Mouse (Mus musculus) heart, embryonic 16.5 days (tissue): ENCODE measurements around the gene Rbms1. TPM values are rescaled to one million over a fixed set of nuclear protein-coding genes. Genes with fewer than 3 reads are reported as not detected.

Source experiments
- ATAC-seq: fragments of 200-750 bp; cut with Nextera tagmentation; replicated peaks from 2 replicates; pipeline ENCODE4 v1.8.0; 2017; ENCODE audit warnings: moderate number of reproducible peaks; ENCODE audit not compliant: insufficient read depth, low FRiP score; ENCODE audit errors: extremely low read depth
- H3K27ac ChIP-seq: fragments of 300-500 bp; sonication (generic); 2 replicates; pipeline ENCODE4 v1.5.1; 2014; ENCODE audit warnings: mild to moderate bottlenecking, low read length, control low read depth, moderate library complexity
- H3K27me3 ChIP-seq: fragments of 300-500 bp; sonication (generic); 2 replicates; pipeline ENCODE4 v1.6.1; 2014; ENCODE audit warnings: low read length, mixed read lengths; ENCODE audit not compliant: control insufficient read depth, insufficient read depth
- H3K36me3 ChIP-seq: fragments of 300-500 bp; sonication (generic); 2 replicates; pipeline ENCODE4 v1.6.1; 2014; ENCODE audit not compliant: control insufficient read depth, insufficient read depth
- H3K4me1 ChIP-seq: fragments of 300-500 bp; sonication (generic); 2 replicates; pipeline ENCODE4 v1.6.1; 2014; ENCODE audit warnings: low read length, mixed read lengths; ENCODE audit not compliant: control insufficient read depth, insufficient read depth
- H3K4me2 ChIP-seq: fragments of 300-500 bp; sonication (generic); 2 replicates; pipeline ENCODE4 v1.6.1; 2014; ENCODE audit warnings: low read depth, mild to moderate bottlenecking, control low read depth, low read length
- H3K4me3 ChIP-seq: fragments of 300-500 bp; sonication (generic); 2 replicates; pipeline ENCODE4 v1.5.1; 2014; ENCODE audit warnings: mild to moderate bottlenecking, control low read depth, low read length
- H3K9ac ChIP-seq: fragments of 300-500 bp; sonication (generic); 2 replicates; pipeline ENCODE4 v1.6.1; 2014; ENCODE audit warnings: low read length, control low read depth
- H3K9me3 ChIP-seq: fragments of 300-500 bp; sonication (generic); replicated peaks from 2 replicates; pipeline ENCODE4 v1.6.1; 2016; ENCODE audit warnings: low read length; ENCODE audit not compliant: control insufficient read depth
- WGBS: fragments of 180-500 bp; shearing (Covaris S2); extraction: QIAGEN DNeasy Blood & Tissue Kit; methylation state at CpG from one replicate; pipeline ENCODE4 v1.1.7; 2014; 5-methylcytosine and 5-hydroxymethylcytosine counted together
- polyA plus RNA-seq: library from polyadenylated mRNA; unstranded; fragments of >200 nt; fragmentation: Nextera tagmentation; extraction: Ambion mirVana; gene quantifications from 2 replicates; pipeline ENCODE4 v1.2.1, GENCODE M21; 2015

Rbms1 gene
- polyA plus RNA-seq, 1 experiment from 2014 or later: 102 TPM

GRCm38 (mm10) chr2:60720205-60720604 is 242.8 kb downstream of the Rbms1 start:
- 44% methylated on average over 8 of the region's 8 CpGs for WGBS
- ATAC-seq: peak; percentile 90
- peak overlapping the region; percentile 10; the same call in 1 of the 2 replicates for H3K4me2 ChIP-seq
- no peaks in the 10 kb centered on the region for H3K9me3 ChIP-seq
- H3K4me3 ChIP-seq: no peak overlapping the region
- no peaks in the 10 kb centered on the region for H3K36me3 ChIP-seq
- H3K27ac ChIP-seq: peak overlapping the region; percentile 92
- H3K9ac ChIP-seq: peak overlapping the region; percentile 30
- no peaks in the 10 kb centered on the region for H3K27me3 ChIP-seq
- peaks cover 19% of the 10 kb centered on the region for H3K4me1 ChIP-seq

GRCm38 (mm10) chr2:60717348-60717747 is 245.6 kb downstream of the Rbms1 start:
- H3K4me1 ChIP-seq: peaks cover 20% of the 10 kb centered on the region
- no peak overlapping the region for H3K27ac ChIP-seq
- no peak overlapping the region for H3K9ac ChIP-seq
- H3K4me2 ChIP-seq: peak overlapping the region; percentile 47; the same call in 1 of the 2 replicates
- no peaks in the 10 kb centered on the region for H3K36me3 ChIP-seq
- ATAC-seq: no peak
- 63% methylated on average over 13 of the region's 13 CpGs for WGBS
- no peaks in the 10 kb centered on the region for H3K9me3 ChIP-seq
- H3K4me3 ChIP-seq: peak overlapping the region; percentile 18; the same call in 1 of the 2 replicates
- H3K27me3 ChIP-seq: no peaks in the 10 kb centered on the region

- Histone ChIP-seq H3K4me1 (peaks cover 18% of the 10 kb centered on the region), H3K9me3 (no peaks in the 10 kb centered on the region), H3K4me3 (no peak overlapping the region), H3K27ac (no peak overlapping the region), H3K36me3 (no peaks in the 10 kb centered on the region), H3K9ac (no peak overlapping the region), H3K27me3 (no peaks in the 10 kb centered on the region), H3K4me2 (no peak overlapping the region)
- no peak for ATAC-seq
Observed at GRCm38 (mm10) chr2:60716549-60716948, 246.4 kb downstream of the Rbms1 start.

- Histone ChIP-seq H3K4me3 (no peak overlapping the region), H3K36me3 (no peaks in the 10 kb centered on the region), H3K4me1 (peaks cover 22% of the 10 kb centered on the region), H3K27ac (no peak overlapping the region), H3K27me3 (no peaks in the 10 kb centered on the region), H3K4me2 (no peak overlapping the region), H3K9ac (no peak overlapping the region), H3K9me3 (no peaks in the 10 kb centered on the region)
- WGBS: 69% methylated on average over 13 of the region's 13 CpGs
- ATAC-seq: no peak
Observed at GRCm38 (mm10) chr2:60715771-60716170, 247.2 kb downstream of the Rbms1 start.

- WGBS: 68% methylated on average over 8 of the region's 8 CpGs
- H3K27ac ChIP-seq: no peak overlapping the region
Observed at GRCm38 (mm10) chr2:60714971-60715502, 248.0 kb downstream of the Rbms1 start.

GRCm38 (mm10) chr2:60714475-60714874 is 248.5 kb downstream of the Rbms1 start:
- Histone ChIP-seq H3K4me3 (no peak overlapping the region), H3K9ac (no peak overlapping the region), H3K36me3 (no peaks in the 10 kb centered on the region), H3K27me3 (no peaks in the 10 kb centered on the region), H3K27ac (no peak overlapping the region), H3K4me1 (peaks cover 12% of the 10 kb centered on the region), H3K4me2 (no peak overlapping the region), H3K9me3 (no peaks in the 10 kb centered on the region)
- no peak for ATAC-seq
- 62% methylated on average over 7 of the region's 7 CpGs for WGBS

More at GRCm38 (mm10) chr2:60714971-60715502, 248.0 kb downstream of the Rbms1 start:
- no peaks in the 10 kb centered on the region for H3K27me3 ChIP-seq
- no peaks in the 10 kb centered on the region for H3K9me3 ChIP-seq
- no peak overlapping the region for H3K4me3 ChIP-seq
- H3K9ac ChIP-seq: no peak overlapping the region
- H3K36me3 ChIP-seq: no peaks in the 10 kb centered on the region
- no peak for ATAC-seq
- no peak overlapping the region for H3K4me2 ChIP-seq
- peaks cover 17% of the 10 kb centered on the region for H3K4me1 ChIP-seq

- H3K27ac ChIP-seq: no peak overlapping the region
- ATAC-seq: no peak
- no peaks in the 10 kb centered on the region for H3K9me3 ChIP-seq
- H3K4me3 ChIP-seq: no peak overlapping the region
- no peak overlapping the region for H3K9ac ChIP-seq
- no peaks in the 10 kb centered on the region for H3K27me3 ChIP-seq
- WGBS: 77% methylated on average over 8 of the region's 8 CpGs
- H3K36me3 ChIP-seq: no peaks in the 10 kb centered on the region
- peaks cover 13% of the 10 kb centered on the region for H3K4me1 ChIP-seq
- H3K4me2 ChIP-seq: no peak overlapping the region
Observed at GRCm38 (mm10) chr2:60713857-60714256, 249.1 kb downstream of the Rbms1 start.

- Histone ChIP-seq H3K4me1 (peaks cover 16% of the 10 kb centered on the region), H3K4me2 (no peak overlapping the region), H3K27ac (0 out of 2 replicates have a peak overlapping the region, but pooled peaks have one; percentile 14), H3K4me3 (no peak overlapping the region), H3K27me3 (no peaks in the 10 kb centered on the region), H3K9me3 (no peaks in the 10 kb centered on the region), H3K9ac (no peak overlapping the region), H3K36me3 (no peaks in the 10 kb centered on the region)
- ATAC-seq: no peak
- WGBS: 62% methylated on average over 5 of the region's 5 CpGs
Observed at GRCm38 (mm10) chr2:60712891-60713290, 250.1 kb downstream of the Rbms1 start.

- WGBS: 71% methylated on average over 6 of the region's 6 CpGs
Observed at GRCm38 (mm10) chr2:60712483-60712882, 250.5 kb downstream of the Rbms1 start.

More at GRCm38 (mm10) chr2:60712483-60712882, 250.5 kb downstream of the Rbms1 start:
- Histone ChIP-seq H3K27me3 (no peaks in the 10 kb centered on the region), H3K36me3 (no peaks in the 10 kb centered on the region), H3K4me3 (no peak overlapping the region), H3K27ac (no peak overlapping the region), H3K9me3 (no peaks in the 10 kb centered on the region), H3K4me2 (no peak overlapping the region), H3K4me1 (peaks cover 16% of the 10 kb centered on the region), H3K9ac (no peak overlapping the region)
- ATAC-seq: no peak
